Mouse (Mus musculus) ES-E14 (cell line): ENCODE measurements around the gene Muc5ac.

Experiments
- CHD2 ChIP-seq: IDR thresholded peaks from 2 replicates; pipeline ENCODE4 v1.6.1; 2014; ENCODE audit warnings: mild to moderate bottlenecking, low read depth, low read length, inconsistent platforms
- HCFC1 ChIP-seq: IDR thresholded peaks from 2 replicates; pipeline ENCODE4 v1.6.1; 2012; ENCODE audit warnings: low read length, inconsistent platforms, borderline replicate concordance; ENCODE audit not compliant: insufficient read depth
- MAFK ChIP-seq: IDR thresholded peaks from 2 replicates; pipeline ENCODE4 v1.6.1; 2014; ENCODE audit warnings: mild to moderate bottlenecking, low read depth, low read length, inconsistent platforms; ENCODE audit not compliant: insufficient read depth
- ZNF384 ChIP-seq: IDR thresholded peaks from 2 replicates; pipeline ENCODE4 v1.6.1; 2012; ENCODE audit warnings: low read depth, low read length, inconsistent platforms

DNA sequence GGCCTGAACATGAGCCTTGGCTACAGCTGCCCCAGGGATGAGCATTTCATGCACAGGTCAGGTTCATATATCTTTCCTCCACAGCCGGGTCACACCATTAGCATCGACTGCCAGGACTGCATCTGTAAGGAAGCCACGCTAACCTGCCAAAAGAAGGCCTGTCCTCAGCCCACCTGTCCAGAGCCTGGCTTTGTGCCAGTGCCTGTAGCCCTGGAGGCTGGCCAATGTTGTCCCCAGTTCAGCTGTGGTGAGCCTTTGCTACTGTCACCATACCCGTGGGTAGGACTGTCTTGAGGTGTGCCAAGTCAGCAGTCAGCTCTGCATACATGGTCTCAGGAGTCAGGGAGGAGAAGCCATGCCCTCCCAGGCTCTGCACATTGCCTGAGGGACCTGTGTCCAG lies 26.6 kb downstream of the Muc5ac start:
- no peak for TF ChIP-seq HCFC1
- no peak for TF ChIP-seq ZNF384
- no peak for TF ChIP-seq CHD2
- no peak for TF ChIP-seq MAFK
